Mouse (Mus musculus) liver, adult (tissue): ENCODE measurements around the gene Mgrn1.
A peak's percentile ranks its signal among the peaks of the same experiment; 100 is the strongest.

ENCODE experiments used
- GATA4 ChIP-seq: IDR thresholded peaks from 2 replicates; pipeline ENCODE4 v1.6.1; 2014; ENCODE audit warnings: mild to moderate bottlenecking, low read length; ENCODE audit not compliant: insufficient replicate concordance

Gene Mgrn1

GRCm38 (mm10) chr16:4876033-4876680 is 9.9 kb upstream of the Mgrn1 start:
- no peak for TF ChIP-seq GATA4

- TF ChIP-seq GATA4 = no peak
Observed at GRCm38 (mm10) chr16:4877195-4877594, 8.9 kb upstream of the Mgrn1 start.

GRCm38 (mm10) chr16:4877701-4878100 is 8.3 kb upstream of the Mgrn1 start:
- TF ChIP-seq GATA4 = no peak

- TF ChIP-seq GATA4 = no peak
Observed at GRCm38 (mm10) chr16:4878192-4878885, 7.7 kb upstream of the Mgrn1 start.

- no peak; the same call in 1 of the 2 replicates for TF ChIP-seq GATA4
Observed at GRCm38 (mm10) chr16:4879101-4879707, 6.8 kb upstream of the Mgrn1 start.

- 0 out of 2 replicates have a peak, but pooled peaks have one; percentile 2 for TF ChIP-seq GATA4
Observed at GRCm38 (mm10) chr16:4879708-4880124, 6.3 kb upstream of the Mgrn1 start.

GRCm38 (mm10) chr16:4880136-4880825 is 5.8 kb upstream of the Mgrn1 start, which contains the start of gene Ubald1:
Gene Ubald1, minus strand, starts transcription at chr16:4880315.
- TF ChIP-seq GATA4 = no peak

- no peak for TF ChIP-seq GATA4
Observed at GRCm38 (mm10) chr16:4881400-4882351, 4.4 kb upstream of the Mgrn1 start.

- TF ChIP-seq GATA4 = no peak
Observed at GRCm38 (mm10) chr16:4884930-4885329, 1.1 kb upstream of the Mgrn1 start.

GRCm38 (mm10) chr16:4886690-4887020 is 606 bp downstream of the Mgrn1 start:
- TF ChIP-seq GATA4 = no peak

GRCm38 (mm10) chr16:4890201-4890709 is 4.2 kb downstream of the Mgrn1 start:
- TF ChIP-seq GATA4 = no peak

GRCm38 (mm10) chr16:4892171-4892570 is 6.1 kb downstream of the Mgrn1 start:
- no peak for TF ChIP-seq GATA4

- no peak for TF ChIP-seq GATA4
Observed at GRCm38 (mm10) chr16:4894201-4894908, 8.3 kb downstream of the Mgrn1 start.
